Mouse (Mus musculus) kidney, adult 18-20 months (tissue): ENCODE measurements around the gene Atp1a1.

Experiments
- DNase-seq: peaks from one replicate; pipeline ENCODE4 v3.0.0; 2021

The Atp1a1 gene

GRCm38 (mm10) chr3:101611012-101611812 is 6.7 kb upstream of the Atp1a1 start:
- DNase-seq = peak; percentile 5

GRCm38 (mm10) chr3:101609302-101609701 is 4.8 kb upstream of the Atp1a1 start:
- peak; percentile 19 for DNase-seq

- peak; percentile 9 for DNase-seq
These were observed 2.5 kb upstream of the Atp1a1 start for GRCm38 (mm10) chr3:101606861-101607455.

- DNase-seq = no peak
These were observed 1.2 kb upstream of the Atp1a1 start for GRCm38 (mm10) chr3:101605721-101606120.

- no peak for DNase-seq
These were observed 807 bp upstream of the Atp1a1 start for GRCm38 (mm10) chr3:101605291-101605690.

GRCm38 (mm10) chr3:101603661-101604549 is 579 bp downstream of the Atp1a1 start:
- DNase-seq = peak; percentile 82

GRCm38 (mm10) chr3:101603194-101603593 is 1.3 kb downstream of the Atp1a1 start:
- peak; percentile 42 for DNase-seq

- no peak for DNase-seq
These were observed 1.9 kb downstream of the Atp1a1 start for GRCm38 (mm10) chr3:101602511-101603055.

- peak; percentile 55 for DNase-seq
These were observed 2.8 kb downstream of the Atp1a1 start for GRCm38 (mm10) chr3:101601687-101602086.

- peak; percentile 33 for DNase-seq
These were observed 3.4 kb downstream of the Atp1a1 start for GRCm38 (mm10) chr3:101601003-101601525.

- DNase-seq = peak; percentile 36
These were observed 4.4 kb downstream of the Atp1a1 start for GRCm38 (mm10) chr3:101599920-101600741.

GRCm38 (mm10) chr3:101599191-101599919 is 5.1 kb downstream of the Atp1a1 start:
- DNase-seq = peak; percentile 30

GRCm38 (mm10) chr3:101598231-101598905 is 6.1 kb downstream of the Atp1a1 start:
- DNase-seq = peak; percentile 40

GRCm38 (mm10) chr3:101597317-101598096 is 7.0 kb downstream of the Atp1a1 start:
- DNase-seq = peak; percentile 29

- peak; percentile 16 for DNase-seq
These were observed 7.8 kb downstream of the Atp1a1 start for GRCm38 (mm10) chr3:101596686-101597085.

- DNase-seq = peak; percentile 29
These were observed 8.4 kb downstream of the Atp1a1 start for GRCm38 (mm10) chr3:101595866-101596630.

GRCm38 (mm10) chr3:101594982-101595381 is 9.5 kb downstream of the Atp1a1 start:
- DNase-seq = peak; percentile 24

- no peak for DNase-seq
These were observed 11.2 kb downstream of the Atp1a1 start for GRCm38 (mm10) chr3:101593266-101593651.
